Mouse (Mus musculus): ENCODE results near the gene Samhd1.
A peak's percentile ranks its signal among the peaks of the same experiment; 100 is the strongest.

Gene Samhd1

DNA sequence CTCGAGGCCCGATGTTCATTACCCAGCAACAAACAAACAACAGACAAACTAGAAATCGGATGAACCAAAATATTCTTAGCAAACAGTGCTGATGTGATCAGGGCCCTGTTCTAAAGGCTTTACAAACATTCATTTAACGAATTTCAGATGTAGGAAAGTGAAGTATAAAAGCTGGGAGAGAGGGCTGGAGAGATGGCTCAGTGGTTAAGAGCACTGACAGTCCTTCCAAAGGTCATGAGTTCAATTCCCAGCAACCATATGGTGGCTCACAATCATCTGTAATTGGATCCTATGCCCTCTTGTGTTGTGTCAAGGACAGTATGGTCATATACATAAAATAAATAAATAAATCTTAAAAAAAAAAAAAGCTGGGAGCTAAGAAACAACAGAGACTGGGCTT is 1.1 kb upstream of the Samhd1 start:
- DNase-seq (ENCODE audit: low spot score) = no peak

DNA sequence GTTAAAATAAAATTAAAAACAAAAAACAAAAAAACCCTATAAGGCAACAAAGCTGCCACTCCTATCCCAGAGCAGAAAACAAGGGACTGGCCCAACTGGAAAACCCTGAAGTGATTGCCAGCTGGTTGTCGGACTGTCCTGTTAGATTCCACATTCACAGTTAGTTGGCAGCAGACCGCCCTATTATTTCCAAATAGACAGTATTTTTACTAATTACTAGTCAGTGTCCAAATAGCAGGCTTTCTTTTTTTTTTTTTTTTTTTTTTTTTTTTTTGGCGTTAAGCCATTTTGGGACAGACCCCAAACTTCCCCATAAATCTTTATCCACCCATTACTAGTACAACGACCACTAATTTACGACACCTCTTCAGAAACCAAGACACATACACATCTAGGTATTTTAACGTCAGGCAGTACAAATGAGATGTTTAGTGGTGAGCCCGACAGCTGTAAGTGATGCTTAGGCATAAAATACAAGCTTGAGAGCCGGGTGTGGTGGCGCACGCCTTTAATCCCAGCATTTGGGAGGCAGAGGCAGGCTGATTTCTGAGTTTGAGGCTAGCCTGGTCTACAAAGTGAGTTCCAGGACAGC is 560 bp upstream of the Samhd1 start:
- DNase-seq (ENCODE audit: low spot score) = no peak

DNA sequence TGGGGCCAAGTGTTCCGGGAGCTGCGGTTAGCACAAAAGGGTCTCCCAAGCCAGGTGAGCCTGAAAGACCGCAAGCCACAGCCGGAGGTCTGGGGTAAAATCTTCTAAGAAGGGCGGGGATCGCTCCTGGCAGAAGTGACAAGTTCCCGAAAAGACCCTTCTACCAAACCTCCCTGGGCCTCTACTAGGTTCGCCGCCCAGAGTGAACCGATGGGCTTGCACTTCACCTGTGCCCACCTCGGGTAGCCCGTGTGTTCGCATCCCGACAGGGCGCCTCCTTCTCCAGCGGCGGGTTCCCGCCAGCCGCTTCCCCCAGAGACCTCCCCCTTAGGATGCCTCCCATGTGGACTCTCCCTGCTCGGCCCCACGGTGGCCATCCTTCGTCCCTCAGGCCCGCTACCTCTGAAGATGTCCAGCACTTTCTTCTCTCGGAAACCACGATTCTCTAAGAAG is 560 bp downstream of the Samhd1 start:
- no peak for DNase-seq (ENCODE audit: low spot score)

DNA sequence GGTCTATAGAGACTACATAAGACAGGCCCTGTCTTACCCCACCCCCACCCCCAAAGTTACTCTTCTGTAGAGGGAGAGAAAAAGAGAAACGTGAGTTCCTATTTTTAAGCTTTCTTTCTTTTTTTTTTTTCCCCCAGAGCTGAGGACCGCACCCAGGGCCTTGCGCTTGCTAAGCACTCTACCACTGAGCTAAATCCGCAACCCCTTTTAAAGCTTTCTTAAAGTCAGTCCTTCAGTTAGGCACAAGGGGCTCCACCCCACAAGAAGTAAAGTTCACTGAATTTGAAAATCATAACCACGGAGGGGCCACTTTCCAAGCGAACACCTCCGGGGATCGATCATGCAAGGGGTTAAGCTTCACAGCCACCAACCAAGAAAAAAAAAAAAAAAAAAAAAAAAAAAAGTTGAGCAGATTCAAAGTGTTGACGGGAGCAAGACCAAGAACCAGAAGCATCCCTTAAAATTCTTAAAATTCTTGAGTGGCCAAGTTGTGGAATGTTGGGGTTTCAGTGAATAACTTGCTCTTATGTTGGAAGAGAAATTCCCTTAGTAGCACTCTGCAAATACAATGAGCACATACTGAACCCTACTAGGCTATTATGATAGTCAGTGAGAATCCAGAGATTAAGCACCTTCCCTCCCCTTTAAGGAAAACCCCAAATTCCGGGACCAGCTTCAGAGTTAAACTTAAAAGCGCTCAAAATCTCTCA is 1.1 kb downstream of the Samhd1 start:
- DNase-seq (ENCODE audit: low spot score) = peak; percentile 45

DNA sequence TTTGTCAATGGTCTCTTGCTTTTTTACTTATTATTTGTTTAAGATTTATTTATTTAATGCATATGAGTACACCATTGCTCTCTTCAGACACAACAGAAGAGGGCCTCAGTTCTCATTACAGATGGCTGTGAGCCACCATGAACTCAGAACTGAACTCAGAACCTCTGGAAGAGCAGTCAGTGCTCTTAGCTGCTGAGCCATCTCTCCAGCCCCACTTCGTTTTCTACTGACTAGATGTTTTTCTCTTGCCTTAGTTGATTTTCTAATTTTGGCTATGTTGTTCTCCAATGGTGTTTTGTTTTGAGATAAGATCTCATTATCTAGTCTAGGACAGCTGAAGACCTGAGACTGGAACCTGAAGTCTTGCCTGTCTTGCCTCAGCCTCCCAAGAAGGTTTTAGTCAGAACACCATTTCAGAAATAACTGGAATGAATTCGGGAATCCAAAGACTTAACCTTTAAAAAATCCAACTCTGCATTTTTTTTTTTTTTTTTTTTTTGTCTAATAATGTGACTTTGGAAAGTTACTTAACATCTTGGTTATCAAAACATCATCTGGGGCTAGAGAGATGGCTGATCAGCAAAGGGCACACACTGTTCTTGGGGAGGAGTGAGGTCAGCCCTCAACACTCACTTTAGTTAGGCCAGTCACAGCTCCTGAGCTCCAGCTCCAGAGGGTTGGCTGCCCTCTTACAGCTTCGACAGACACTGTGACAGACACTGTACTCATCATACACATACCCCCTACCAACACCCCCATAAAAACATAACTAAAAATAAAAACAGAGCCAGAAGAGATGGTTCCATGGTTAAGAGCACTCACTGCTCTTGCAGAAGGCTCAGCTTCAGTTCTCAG is 2.2 kb downstream of the Samhd1 start:
- DNase-seq (ENCODE audit: low spot score) = no peak

DNA sequence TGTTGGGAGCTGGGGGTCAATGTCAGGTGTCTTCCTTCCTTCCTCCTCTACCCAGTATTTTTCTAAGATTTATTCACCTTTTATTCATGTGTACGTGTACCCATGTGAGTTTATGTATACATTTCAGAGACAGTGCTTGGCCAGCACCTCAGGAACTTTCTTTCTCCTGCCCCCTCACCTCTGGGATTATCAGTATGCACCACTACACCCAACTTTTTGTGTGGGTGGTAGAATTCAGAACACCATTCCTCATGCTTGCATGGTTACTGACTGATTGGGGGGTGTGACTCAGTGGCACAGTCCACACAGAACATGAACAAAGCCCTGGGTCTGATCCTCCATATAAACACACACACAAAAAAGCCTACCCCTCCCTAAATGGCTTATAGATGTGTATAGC is 3.0 kb downstream of the Samhd1 start:
- DNase-seq (ENCODE audit: low spot score) = peak; percentile 39

DNA sequence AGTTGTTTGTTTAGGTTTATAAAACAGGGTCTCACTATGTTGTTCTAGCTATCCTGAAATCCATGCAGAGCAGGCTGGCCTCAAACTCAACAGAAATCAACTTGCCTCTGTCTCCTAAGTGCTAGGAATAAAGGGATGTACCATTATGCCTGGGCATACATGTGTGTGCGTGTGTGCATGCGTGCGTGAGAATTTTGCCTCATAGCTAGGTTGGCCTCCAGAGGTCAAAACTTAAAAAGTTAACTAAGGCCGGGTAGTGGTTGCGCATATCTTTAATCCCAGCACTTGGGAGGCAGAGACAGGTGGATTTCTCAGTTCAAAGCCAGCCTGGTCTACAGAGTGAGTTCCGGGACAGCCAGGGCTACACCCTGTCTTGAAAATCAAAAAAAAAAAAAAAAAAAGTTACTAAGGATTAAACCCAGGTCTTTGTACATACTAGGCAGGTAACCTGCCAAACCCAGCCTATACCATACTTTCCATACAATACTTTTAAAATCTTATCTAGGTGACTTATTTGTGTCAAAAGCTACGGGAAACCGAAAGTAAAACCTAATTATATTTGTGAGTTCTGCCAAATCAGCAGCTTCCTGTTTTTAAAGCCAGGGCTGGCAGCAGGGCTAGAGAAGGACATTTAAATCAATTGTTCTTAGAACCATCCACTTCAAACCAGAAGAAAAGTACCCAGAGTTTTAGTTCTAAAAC is 4.1 kb downstream of the Samhd1 start:
- DNase-seq (ENCODE audit: low spot score) = no peak

DNA sequence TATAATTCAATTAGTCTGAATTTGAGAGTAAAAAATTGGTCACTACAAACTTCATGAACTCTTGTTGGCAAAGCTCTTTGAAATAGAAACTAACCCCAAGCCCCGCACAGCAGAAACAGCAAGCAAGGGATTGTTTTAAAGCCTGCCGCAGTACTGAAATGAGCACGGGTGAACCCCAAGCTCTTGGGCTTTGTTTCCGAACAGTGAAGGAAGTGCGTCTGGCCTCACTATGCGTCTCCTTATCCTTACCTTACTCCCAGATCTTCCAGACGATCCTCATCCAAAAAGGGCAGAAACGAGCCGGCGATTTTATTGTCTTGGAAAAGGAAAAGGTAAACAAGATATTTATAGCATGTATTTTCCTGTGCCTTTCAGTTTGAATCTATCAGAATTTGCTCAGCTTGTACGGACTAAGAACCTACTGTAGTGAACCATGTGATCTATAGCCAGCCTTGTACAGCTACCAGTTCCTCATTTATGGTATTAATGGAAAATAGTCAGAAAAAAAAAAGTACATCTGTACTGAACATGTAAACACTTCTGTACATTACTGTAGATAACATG is 5.4 kb downstream of the Samhd1 start:
- no peak for DNase-seq (ENCODE audit: low spot score)

DNA sequence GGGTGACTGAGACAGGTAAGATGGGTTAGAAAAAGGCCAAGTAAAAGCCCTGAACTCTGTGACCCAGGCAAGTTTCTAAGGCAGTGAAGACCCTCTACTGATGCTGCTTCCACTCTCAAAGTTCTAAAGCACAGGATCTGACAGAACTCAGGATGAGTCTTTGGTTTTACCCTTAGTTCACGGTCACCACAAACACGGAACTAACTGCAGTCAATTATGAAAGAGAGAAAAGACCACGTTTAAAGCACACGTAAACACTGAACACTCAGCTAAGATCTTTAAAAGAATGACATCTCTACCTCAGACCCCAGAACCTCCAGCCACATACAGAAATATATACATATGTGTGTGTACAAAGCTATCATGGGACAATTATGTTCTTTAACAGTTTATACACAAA is 6.0 kb downstream of the Samhd1 start:
- DNase-seq (ENCODE audit: low spot score) = no peak

DNA sequence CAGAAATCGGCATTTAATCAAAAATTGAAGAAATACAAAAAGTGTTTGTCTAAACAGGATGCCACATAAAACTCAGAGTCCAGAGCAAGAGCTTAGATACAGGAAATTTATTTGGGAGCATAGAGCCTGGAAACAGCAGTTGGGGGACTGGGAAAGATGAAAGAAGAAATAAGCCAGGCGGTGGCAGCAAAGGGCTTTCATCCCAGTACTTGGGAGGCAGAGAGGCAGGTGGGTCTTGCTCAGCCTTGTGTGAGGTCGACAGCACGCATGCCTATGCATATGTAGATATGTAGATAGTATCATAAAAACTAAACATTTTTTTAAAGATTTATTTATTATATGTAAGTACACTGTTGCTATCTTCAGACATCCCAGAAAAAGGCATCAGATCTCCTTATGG is 7.0 kb downstream of the Samhd1 start:
- DNase-seq (ENCODE audit: low spot score) = no peak

DNA sequence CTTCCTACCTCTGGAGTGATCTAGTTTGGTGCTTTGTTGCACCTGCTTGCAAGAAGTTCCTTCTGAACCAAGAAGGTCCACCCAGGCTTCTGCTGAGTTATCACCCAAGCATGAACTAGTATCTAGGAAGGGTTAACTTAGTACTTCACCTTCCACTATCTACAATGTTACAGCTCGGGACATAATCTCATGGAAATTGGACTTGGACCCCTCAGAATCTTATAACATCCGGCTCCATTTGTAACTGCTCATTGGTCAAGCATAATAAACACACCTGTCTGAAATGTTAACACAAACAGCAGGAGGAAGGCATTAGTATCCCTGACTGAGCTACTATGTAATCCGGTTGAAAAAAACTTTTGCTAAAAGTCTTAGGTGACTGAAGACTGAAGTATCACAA is 7.7 kb downstream of the Samhd1 start:
- no peak for DNase-seq (ENCODE audit: low spot score)

DNA sequence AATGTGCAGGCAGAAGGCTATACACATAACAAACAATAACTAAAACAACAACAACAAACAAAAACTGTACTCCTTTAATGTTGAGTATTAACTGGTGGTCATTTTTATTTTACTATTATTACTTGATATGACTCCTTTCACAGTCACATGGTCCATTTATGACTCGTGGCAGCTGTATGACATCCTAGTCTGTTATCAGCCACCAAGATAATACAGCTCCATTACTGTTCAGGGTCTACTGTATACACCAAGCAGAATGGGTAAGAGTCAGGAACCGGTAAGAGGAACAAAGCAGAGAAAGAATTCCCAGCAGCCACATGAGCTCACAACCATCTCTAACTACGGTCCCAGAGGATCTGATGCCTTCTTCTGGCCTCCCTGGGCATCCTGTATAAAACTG is 9.8 kb downstream of the Samhd1 start:
- DNase-seq (ENCODE audit: low spot score) = no peak

DNA sequence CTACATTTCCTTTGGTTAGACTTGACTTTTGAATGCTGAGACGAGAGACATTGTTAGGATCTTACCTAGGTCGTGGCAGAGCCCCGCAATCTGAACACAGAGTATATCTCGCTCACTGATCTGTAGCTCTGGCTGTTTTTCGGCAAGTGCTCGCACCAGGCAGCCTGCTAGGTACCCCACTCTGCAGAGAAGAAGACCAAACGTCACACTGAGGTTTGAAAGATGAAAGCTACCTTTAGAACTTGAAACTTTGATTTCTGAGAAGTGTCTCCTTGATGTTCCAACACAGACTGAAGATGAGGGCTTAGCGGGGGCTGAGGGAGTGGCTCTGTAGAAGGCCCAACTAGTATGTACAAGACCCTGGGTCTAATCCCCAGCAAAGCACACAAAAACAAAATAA is 13.3 kb downstream of the Samhd1 start:
- no peak for DNase-seq (ENCODE audit: low spot score)

DNA sequence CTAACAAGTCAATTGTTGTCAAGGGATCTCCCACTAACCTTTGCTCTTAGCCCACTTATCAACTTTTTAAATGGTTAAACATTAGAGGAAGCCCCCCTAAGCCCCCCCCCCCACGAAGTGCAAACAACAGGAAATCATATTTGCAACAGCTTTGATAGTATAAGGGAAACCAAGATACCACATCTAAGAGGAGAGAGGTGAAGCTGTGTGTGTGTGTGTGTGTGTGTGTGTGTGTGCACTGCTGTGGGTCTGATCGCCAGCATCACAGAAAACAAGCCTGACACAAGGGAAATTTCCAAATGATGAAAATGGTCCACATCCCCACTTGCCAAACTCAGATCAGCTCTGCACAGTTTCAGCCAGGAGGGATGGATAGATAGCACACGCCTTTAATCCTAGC is 16.0 kb downstream of the Samhd1 start:
- DNase-seq (ENCODE audit: low spot score) = no peak

DNA sequence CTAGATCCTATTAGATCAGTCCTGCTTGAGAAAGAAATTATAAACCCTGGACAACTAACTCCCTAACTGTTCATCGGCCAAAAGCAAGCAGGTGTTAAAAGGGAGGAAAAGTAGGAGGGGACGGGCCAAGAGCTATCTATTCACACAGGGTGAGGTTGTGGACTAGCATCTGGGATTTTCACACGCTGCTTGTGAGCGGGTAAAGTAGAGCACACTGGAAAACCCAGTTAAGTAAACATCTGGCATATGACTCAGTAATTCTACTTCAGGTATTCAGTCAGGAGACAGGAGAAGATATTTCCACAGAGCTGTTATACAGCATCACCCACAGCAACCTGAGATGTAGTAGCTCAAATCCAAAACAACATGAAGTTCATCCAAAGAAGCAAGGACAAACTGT is 16.5 kb downstream of the Samhd1 start:
- no peak for DNase-seq (ENCODE audit: low spot score)

DNA sequence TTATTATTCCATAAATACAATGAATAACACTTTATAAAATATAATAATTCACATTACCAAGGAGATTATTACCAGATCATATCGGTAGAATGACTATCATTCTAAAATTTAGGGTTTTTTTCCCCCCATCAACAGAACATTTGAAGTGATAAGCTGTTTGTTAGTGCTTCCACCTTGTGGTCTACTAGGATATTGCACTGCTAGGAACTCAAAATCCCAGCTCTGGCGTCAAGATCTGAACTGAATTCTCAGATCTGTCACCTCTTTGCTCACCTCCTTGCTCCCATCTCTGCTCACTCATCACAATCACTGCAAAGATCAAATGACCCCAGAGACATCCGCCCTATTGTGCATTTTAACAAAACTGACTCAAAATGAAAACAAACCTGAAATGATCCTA is 18.1 kb downstream of the Samhd1 start:
- DNase-seq (ENCODE audit: low spot score) = peak; percentile 55

DNA sequence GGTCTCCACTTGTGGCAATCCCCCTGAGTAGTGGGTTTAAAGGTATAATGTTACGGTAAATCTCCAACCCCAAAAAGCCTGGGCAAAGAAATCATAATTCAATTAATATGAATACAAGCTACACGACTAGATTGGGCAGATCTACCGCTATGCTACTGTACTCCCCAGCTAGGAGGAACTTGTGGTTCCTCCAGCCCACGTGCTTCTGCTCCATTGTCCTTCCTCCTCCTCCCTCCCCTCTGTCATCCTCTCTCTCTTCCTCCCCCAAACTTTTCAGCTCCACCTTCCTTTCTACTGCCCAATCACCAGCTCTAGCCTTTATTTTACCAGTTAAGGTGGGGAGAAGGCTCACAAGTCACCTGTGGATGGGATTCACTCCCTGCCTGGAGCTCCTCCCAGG is 26.8 kb downstream of the Samhd1 start:
- no peak for DNase-seq (ENCODE audit: low spot score)

DNA sequence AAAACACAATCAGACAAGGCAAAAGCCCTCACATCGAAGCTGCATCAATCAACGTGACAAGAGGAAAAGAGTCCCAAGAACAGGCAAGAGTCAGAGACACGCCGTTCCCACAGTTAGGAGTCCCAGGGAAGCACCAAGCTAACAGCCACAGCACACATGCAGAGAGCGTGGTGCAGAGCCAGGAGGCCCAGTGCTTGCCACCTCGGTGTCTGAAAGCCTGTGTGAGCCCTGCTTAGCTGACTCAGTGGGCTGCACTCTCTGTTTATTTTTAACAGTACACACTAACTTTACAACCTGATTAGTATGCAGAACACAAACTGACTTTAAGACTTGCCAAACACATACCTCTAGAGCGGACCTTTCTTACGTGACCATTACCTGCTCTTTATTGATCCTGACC is 30.6 kb downstream of the Samhd1 start:
- DNase-seq (ENCODE audit: low spot score) = no peak

DNA sequence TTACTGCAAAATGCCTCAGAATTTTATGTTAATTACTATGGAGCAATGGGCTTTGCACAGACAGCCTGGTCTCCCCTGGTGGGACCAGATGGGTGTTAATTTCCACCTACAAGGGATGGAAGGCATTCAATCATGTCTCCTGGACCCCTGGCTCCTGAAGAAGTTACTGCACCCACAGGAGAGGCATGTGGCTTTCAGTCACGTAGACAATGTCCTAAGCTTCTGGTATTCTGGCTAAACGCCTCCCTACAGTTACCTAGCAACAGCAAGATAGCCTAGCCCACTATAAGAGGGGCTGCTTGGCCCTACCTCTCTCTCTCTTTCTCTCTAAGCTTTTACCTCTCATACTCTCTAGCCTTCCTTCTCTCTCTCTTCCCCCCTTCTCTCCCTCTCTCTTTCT is 32.8 kb downstream of the Samhd1 start:
- no peak for DNase-seq (ENCODE audit: low spot score)

DNA sequence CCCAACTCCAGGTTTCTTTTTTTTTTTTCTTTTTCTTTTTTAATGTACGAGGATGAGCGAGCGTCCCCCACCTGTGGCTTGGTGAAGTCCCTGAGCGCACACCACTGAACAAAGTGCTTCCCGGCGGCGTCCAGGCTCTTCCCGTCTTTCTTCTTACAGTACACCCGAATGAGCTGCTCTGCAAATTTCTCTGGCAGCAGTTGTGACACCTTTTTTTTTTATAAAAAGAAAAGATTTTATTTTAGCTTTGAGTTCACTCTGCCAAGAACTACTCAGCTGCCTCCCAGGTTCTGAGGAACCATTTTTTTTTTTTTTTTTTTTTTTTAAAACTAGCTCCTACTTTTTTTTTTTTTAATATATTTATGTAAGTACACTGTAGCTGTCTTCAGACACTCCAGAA is 33.4 kb downstream of the Samhd1 start:
- no peak for DNase-seq (ENCODE audit: low spot score)

DNA sequence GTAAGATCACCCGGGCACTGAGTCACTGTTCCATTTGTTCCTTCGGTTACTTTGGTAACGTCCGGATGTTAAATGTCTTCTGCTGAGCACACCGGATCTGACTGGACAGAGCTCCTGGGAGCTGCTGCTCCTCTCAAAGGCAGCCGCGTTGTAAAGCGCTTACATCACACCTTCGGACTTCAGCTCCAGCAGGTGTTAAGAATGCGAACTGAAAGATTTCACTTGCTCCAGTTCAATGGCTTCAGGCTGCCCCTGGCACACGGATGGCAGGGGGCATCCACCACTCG is 34.8 kb downstream of the Samhd1 start:
- no peak for DNase-seq (ENCODE audit: low spot score)

DNA sequence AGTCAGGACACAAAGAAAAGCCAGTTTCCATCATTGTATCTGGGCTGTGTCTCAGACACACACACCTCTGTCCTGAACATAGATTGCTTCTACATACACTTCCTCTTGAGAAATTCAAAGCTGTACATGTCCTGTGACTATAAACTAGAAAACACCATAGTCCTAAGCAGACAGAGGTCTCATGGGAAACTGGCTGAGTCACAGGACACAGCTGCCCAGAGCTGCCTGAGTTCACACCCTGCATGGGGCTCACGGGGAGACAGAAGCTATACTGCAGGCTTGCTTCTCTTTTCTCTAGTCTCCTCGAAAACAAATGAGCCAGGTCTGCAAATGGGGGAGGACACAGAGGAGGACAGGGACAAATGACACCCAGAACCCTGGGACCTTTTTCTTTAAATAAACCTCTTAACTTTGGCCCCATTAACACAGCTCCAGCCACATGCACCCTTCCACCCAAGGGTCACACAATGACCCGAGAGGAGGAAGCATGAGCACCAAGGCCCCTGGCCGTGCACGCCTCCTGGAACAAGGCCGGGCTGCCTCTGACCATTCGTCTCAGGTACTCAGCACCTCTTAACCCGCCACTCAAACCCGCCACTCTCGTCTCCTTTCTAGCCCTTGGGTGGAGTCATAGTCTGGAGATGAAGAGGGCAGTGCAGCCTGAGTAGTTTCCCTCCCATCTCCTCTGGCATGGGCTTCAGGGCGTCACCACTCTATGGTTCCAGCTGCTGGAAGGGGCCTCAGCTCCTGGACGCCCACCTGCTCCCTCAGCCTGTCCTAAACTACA is 35.3 kb downstream of the Samhd1 start:
- DNase-seq (ENCODE audit: low spot score) = no peak

Data from c-Kit-positive CD71-positive TER-119-positive erythroid progenitor cells, embryonic 14.5 days (primary cell).